Mouse (Mus musculus) brain, adult 10 weeks (tissue): ENCODE measurements around the gene Trim80. TPM values are rescaled to one million over a fixed set of nuclear protein-coding genes. Genes with fewer than 3 reads are reported as not detected.

Experiments used
- polyA plus RNA-seq: library from polyadenylated mRNA; stranded (reverse); fragments of 350-450 nt; fragmentation: Illumina TruSeq; extraction: RNeasy Lipid Tissue Mini Kit (QIAGEN cat#74804); gene quantifications from one replicate; pipeline ENCODE4 v1.2.3, GENCODE M21; 2015; ENCODE audit warnings: low read depth, low replicate concordance

The Trim80 gene
- polyA plus RNA-seq, result not detected

GRCm38 (mm10) chr11:115439906-115440595, at the start of gene Trim80:
Trim80 (plus strand) TSS chr11:115440545.

GRCm38 (mm10) chr11:115403338-115404124, 36.8 kb upstream of the Trim80 start, which contains the start of gene Mrpl58:
Mrpl58 (plus strand) TSS chr11:115403752.

GRCm38 (mm10) chr11:115419531-115420237, 20.7 kb upstream of the Trim80 start, which contains the start of the genes Atp5h and Kctd2:
Atp5h (minus strand) TSS chr11:115419962.
Kctd2 (plus strand) TSS chr11:115420128.

GRCm38 (mm10) chr11:115462243-115462891, 22.0 kb downstream of the Trim80 start, which contains the start of gene Slc16a5:
Slc16a5 (plus strand) TSS chr11:115462474.

GRCm38 (mm10) chr11:115475025-115475757, 34.8 kb downstream of the Trim80 start, which contains the start of gene Armc7:
Armc7 (plus strand) TSS chr11:115475667.

DNA sequence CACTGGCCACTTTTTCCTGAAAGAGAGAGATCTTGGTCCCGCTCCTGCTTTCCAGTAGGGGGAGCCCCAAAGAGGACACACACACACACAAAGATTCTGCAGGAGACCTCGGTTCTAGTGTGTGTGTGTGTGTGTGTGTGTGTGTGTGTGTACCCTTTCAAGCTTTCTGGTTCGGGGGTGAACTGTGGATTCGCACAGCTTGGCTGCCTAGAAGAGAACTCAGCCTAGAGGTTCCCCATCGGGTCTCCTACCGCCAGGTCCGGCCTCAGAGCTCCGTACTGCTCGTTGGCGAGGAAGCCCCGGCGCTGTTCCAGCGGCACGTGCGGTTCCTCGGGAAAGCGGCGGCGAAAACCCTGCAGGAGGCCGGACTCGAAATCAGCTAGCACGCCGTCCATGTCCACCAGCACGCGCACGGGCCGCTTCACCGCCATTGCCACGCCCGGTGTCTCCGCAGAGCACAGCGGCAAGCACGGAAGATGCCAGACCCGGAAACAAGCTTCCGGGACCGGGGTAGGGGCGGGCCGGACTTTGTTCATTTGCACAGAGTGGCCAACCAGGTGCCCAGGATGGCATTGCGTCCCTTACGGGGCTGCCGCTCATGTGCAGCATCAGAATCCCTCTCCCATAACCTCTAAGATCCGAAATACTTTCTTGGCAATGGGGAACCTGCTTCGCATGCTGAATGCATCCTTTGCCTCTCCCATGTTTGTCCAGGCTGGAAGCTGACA, 51.2 kb downstream of the Trim80 start, which contains the start of gene Nt5c:
Nt5c (minus strand) TSS at position 507 of the 728 bp plus-strand sequence.

Other genes starting within 250 kb of the Trim80 start
- gene Grin2c, start 173.3 kb upstream of the Trim80 start, polyA plus RNA-seq, result 23.0 TPM
- gene Fdxr, start 163.5 kb upstream of the Trim80 start, polyA plus RNA-seq, result 20.1 TPM
- 19.8 TPM for gene Fads6, start 142.9 kb upstream of the Trim80 start, polyA plus RNA-seq
- 0.85 TPM for gene Otop2, start 133.4 kb upstream of the Trim80 start, polyA plus RNA-seq
- 0.39 TPM for gene Ush1g, start 118.5 kb upstream of the Trim80 start, polyA plus RNA-seq
- gene Otop3, start 105.8 kb upstream of the Trim80 start, polyA plus RNA-seq, result not detected
- gene Hid1, start 72.8 kb upstream of the Trim80 start, polyA plus RNA-seq, result 75.8 TPM
- 13.6 TPM for gene Cdr2l, start 58.6 kb upstream of the Trim80 start, polyA plus RNA-seq
- gene Mrpl58, start 36.8 kb upstream of the Trim80 start, polyA plus RNA-seq, result 127 TPM
- gene Atp5h, start 20.6 kb upstream of the Trim80 start, polyA plus RNA-seq, result 1,061 TPM
- 73.5 TPM for gene Kctd2, start 20.4 kb upstream of the Trim80 start, polyA plus RNA-seq
- not detected for gene Slc16a5, start 21.9 kb downstream of the Trim80 start, polyA plus RNA-seq
- 9.9 TPM for gene Armc7, start 35.1 kb downstream of the Trim80 start, polyA plus RNA-seq
- 93.6 TPM for gene Nt5c, start 51.3 kb downstream of the Trim80 start, polyA plus RNA-seq
- 108 TPM for gene Jpt1, start 73.8 kb downstream of the Trim80 start, polyA plus RNA-seq
- gene Sumo2, start 95.7 kb downstream of the Trim80 start, polyA plus RNA-seq, result 430 TPM
- gene Nup85, start 123.9 kb downstream of the Trim80 start, polyA plus RNA-seq, result 49.1 TPM
- 69.8 TPM for gene Mrps7, start 163.4 kb downstream of the Trim80 start, polyA plus RNA-seq
- 44.8 TPM for gene Gga3, start 163.5 kb downstream of the Trim80 start, polyA plus RNA-seq
- 27.5 TPM for gene Mif4gd, start 172.4 kb downstream of the Trim80 start, polyA plus RNA-seq
- 64.2 TPM for gene Slc25a19, start 187.8 kb downstream of the Trim80 start, polyA plus RNA-seq